Mouse (Mus musculus) left cerebral cortex, adult 8-10 months (tissue): ENCODE measurements around the gene Adamtsl3. TPM values are rescaled to one million over a fixed set of nuclear protein-coding genes. Genes with fewer than 3 reads are reported as not detected.

ENCODE experiments used
- DNase-seq, 2 experiments: peaks; one replicate each; pipeline ENCODE4 v3.0.0; 2022; ENCODE audit warnings: low spot score in 2 of 2
- total RNA-seq, 4 experiments: library from RNA; stranded (reverse); gene quantifications; 2 replicates each; pipeline ENCODE4 v1.2.4; 2022

Adamtsl3 gene
- 1 to 10 TPM; 1.7 to 3.5 (median 3.0) TPM for total RNA-seq

DNA sequence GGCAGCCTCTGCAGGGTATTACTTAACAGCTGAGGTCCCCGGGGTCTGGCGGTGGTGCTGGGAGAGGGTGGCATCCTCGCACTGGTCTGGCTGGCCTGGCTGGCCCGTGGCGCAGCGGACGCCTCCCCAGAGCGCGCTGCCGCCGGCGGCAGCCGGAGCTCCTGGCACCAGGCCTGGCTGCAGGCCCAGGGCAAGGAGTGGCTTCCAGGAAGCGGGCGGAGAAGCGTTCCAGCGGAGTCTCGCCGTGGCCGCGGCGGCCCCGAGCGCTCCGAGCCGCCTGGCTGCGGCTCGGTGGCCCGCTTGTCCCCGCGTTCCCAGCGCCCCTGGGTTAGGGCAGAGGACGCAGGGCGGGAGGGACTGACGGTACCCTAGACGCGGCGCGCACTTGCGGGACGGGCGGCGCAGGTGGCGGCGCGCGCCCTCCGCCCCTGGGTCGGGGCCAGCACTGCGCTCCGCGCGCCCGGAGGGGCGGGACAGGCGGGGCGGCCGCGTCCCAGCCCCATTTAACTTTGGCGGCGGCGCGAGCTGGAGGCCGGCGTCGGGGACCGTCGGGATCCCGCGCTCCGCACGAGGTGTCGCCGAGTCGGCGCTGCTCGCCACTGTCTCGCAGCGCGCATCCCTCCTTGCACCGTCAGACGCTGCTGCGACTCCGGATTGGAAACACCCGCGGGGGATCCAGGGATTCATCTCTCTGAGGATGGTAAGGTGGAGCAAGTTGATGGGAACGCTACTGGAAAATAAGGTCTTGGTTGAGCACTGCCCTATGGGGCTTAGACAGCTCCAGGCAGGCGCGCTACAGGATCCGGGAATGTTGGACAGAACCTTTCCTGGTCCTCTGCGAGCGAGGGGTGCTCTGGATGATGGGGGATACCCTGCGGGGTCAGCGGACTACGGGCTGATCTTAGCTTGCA lies at the start of gene Adamtsl3:
Gene Adamtsl3, plus strand, starts transcription at position 484 of the 911 bp plus-strand sequence.
- no peak for DNase-seq

DNA sequence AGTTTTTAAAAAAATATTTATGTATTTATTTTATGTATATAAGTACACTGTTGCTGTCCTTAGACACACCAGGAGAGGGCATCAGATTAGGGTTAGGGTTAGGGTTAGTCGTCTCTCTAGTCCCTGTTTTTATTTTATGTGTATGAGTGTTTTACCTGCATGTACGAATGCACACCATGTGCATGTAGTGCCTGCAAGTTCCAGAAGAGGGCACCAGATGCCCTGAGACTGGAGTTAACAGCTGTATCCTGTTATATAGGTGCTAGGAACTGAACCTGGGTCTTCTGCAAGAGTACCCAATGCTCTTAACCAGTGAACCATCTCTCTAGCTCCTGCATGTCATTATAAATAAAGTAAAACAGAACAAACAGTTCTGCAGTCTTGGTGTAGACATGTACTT lies 48.3 kb upstream of the Adamtsl3 start:
- no peak for DNase-seq

DNA sequence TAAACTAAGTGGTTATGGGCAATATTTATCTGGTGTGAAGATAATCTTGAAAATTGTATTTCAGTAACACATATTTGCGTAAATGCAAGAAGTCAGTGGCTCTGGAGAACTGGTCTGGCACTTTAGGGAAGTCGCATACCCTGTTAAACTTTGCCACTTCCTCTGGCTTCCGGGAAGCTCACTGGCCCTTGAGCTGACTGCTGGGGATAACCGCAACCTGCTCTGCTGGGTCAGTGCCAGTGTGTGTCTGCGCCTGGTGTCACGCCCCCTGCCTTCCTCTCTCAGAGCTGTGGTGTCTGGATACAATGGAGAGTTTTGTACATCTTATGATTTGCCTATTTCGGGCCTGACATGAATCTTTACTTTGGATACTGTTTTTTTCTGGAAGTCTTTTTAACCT lies 42.1 kb upstream of the Adamtsl3 start:
- no peak for DNase-seq

DNA sequence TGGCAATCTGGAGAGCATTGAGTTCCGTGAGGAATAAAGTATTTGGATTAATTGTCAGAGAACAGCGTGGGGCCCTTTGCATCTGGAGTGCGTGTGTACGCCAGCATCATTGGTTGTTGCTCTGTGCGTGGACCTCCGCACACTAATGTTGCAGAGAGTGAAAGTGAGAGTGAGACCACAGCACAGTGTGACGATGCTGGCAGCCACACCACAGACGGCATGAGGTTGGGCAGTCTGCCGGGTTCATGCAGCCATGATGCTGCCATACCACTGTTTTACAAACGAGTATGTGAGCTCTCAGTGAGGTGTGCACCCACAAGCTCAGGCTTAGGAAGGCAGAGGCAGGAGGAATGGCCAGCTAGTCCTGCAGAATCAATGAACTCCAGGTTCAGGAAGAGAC lies 41.4 kb upstream of the Adamtsl3 start:
- no peak for DNase-seq

DNA sequence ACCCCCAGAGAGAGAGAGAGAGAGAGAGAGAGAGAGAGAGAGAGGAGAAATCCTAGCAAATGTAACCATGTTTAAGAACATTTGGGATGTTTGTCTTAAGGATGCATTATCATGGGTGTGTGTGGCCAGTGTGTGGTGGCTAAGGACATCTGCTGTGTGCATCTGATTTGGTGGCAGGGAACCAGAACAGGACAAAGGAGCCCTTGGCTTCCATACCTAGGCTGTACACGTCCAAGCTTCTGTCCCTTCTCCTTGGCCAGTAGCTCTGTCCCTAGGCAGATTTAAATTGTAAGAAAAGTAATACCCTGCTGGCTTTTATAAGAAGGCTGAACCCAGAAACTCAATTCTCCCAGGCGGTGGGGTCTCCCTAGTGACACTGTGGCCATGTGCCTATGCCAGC lies 40.9 kb upstream of the Adamtsl3 start:
- DNase-seq = no peak

DNA sequence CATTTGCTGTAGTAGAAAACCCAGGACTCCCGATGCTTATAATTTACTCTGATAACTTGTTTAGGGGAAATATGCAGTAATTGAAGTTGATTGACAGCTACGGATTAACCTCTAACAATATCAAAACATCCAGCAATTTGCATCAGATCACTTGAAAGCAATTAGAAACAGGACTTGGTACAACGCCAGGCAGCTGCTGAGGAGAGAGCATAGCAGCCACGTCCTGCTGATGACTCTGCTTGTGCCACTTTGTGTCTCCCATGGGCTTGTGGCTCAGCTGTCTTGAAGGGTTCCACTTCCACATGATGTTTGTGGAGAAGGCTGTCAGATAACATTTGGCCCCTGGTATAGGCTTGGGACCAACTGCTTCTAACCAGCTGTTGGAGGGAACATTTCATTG lies 27.1 kb upstream of the Adamtsl3 start:
- no peak for DNase-seq

DNA sequence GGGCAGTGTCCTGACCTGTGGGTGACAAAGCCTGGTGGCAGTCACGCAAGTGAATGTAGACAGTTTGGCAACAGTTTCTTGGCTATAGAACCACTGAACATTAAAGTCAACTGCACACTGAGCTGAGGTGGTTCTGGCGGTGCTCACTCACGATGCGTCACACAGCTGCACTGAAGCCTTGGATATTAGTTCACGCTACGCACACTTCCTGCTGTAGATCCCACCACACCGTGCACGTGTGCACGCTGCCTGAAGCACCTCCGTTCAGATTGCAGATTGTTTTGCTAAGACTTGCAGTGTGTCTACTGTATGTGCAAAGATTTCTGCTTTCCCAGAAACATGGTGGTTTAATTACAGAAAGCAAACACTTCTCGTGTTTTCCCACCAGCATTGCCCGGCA lies 17.0 kb upstream of the Adamtsl3 start:
- no peak for DNase-seq

DNA sequence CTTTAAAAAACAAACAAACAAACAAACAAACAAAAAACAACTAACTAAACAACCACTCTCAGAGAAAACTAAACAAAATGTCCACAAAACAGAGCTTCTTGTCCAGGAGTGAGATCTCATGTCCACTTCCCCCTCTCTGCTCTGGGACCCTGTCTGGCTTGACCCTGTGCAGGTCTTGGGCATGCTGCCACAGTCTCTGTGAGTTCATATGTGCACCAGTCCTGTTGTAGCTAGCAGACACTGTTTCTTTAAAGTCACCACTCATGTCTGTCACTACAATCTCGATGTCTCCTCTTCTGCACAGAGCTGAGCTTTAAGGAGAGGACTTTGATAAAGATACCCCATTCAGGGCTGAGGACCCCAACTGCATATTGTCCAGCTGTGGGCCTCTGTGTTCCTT lies 8.9 kb upstream of the Adamtsl3 start:
- no peak for DNase-seq

DNA sequence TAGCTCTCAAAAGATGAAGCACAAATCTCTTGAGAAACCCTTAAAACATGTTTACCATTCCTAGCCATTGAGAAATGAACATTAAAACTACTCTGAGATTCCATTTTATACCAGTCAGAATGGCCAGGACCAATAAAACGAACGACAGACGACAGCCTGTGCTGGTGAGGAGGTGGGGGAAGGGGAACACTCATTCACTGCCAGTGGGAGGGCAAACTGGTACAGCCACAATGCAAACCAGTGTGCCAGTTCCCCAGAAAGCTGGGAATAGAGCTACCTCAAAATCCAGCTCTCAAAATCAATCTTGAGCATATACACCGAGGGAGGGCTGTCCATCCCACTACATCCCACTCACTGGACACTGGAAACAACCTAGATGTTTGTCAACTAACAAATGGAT lies 8.3 kb upstream of the Adamtsl3 start:
- DNase-seq = no peak

DNA sequence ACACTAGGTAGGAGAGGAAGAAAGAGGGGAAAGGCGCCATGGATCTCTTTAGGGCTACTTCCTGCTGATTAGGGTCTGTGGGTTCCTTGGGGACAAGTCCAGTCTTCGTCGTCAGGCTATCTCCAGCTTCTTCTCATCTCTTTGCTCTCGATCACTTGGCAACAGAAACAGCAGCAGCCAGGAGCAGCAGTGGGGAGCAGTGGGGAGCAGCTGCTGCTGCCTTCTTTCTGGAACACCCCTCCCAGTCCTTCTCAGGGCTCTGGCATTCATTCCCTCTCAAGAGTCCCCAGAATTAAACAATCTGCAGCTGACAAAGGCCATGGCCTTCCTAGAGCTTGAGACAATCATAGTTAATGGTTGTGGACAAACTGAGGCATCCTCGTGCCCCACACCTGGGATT lies 7.6 kb upstream of the Adamtsl3 start:
- DNase-seq = no peak

DNA sequence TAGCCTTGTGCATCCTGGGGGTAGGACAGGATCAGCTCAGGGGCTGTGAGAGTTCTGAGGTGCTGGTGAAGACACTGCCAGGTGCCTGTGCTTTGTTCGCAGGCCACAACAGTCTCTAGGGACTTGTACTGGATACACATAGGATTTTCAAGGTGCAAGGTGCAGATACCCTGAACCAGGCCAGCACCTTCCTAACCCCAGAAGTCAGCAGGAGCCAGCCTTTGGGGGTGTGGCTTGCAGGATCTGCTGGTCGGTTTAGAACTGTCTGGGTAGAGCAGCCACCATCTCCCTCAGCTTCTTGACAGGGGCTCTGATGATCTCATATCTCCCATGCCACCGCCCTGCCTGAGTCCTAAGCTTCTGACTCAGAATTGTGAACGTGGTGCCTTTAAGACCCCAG lies 5.7 kb upstream of the Adamtsl3 start:
- DNase-seq = no peak

DNA sequence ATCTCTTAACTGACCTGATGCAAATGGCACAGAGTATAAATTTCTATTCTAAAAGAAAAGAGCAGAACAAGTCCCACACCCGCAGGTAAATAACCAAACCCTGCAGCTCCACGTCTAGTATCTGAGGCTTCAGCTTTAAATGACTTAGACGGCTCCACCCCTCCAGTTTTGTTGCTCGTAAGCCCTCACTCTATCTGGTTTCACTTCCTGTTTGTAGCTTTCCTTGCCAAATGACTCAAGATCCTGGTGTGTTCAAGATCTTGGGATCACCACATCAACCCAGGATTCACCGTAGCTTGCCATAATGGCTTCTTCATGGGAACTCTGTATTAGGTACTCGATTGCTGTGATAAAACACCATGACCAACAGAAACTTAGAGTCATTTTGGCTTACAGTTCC lies 4.6 kb upstream of the Adamtsl3 start:
- no peak for DNase-seq

DNA sequence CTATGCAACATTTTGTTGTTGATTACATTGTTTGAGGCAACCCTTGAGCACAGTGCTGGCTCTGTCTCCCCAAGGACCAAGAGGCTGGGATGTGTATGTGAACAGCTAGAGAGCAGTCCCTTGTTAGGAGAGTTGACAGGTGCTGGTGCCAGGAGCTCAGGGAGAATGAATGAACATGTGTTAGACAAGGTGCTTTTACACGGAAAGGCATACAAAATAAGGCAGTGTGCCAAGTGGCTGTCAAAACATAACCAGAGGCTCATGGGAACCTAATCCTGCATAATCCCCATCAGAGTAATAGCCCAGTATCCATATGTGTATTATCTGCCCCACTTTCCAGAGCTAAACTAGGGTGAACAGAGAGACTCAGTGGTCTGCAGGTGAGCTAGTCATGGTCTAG lies 1.5 kb upstream of the Adamtsl3 start:
- DNase-seq = no peak

DNA sequence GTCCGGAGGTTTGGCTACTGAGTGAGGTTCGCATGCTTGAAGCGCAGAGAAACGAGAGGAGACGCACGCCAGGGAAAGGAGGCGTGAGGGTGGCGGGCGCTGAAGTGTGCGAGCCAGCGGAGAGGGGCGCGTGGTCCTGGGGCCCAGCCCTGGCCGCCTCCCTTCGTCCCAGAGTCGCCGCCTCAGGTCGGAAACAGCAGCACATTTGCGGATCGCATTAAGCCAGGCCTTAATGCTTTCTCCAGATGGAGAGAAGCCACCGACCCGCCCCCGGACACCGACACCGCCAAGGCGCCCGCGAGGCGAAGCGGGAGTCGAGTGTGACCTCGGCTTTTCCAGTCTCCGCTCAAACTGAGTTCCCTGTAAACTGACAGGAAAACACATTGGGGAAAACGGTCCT lies 638 bp downstream of the Adamtsl3 start:
- DNase-seq = no peak

DNA sequence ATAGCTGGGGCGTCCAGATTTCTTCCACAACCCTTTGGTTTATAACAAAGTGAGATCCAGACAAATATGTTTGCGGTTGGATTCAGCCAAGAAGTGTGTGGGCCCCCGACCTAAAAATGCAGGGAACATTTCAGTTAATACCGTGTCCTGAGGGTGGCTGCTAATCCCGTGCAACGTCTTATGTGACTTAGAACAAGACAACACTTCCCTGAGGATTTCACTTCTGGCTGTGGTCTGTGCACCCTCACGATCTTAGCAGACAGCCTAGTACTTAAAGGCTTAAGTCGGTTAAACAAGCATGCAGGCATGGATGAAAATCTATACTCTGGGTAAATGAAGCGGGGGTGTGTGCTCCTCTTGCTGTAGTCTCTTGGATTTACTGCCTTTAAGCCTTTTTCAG lies 2.6 kb downstream of the Adamtsl3 start:
- DNase-seq = no peak

DNA sequence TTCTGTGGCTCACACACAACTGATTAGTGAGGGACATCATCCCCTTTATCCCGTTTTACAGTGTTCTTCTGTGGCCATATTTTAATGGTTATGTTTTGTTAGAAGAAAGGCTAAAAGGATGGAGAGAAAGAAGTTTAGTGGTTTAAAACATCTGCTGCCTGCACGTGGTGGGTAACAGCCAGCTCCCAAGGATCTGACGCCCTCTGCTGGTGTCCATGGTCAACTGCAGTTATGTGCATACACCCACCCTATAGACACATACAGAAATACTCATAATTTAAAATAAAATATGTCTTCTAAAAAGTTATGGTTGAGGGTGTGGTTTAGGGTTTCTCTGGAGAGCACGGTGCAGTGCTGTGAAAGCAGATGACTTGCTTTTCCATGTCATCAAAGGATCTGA lies 3.0 kb downstream of the Adamtsl3 start:
- DNase-seq = no peak

DNA sequence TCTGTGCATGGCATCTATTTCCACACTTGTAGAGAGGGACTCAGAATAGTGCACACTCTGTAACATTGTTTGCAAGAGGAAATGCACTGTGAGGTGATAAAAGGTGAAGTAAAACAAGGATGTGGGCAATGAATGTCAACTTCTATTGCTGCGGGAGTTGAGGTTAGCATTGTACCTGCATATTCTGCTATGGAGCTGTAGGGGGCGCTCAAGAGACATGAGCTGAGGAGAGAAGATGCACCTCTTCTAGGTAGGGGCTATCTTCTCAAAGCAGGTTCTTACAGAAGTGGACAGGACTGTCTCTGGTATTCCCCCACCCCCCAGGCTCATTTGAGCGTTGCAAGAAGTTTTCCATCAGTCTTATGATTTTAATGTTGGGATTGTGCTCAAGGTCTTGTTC lies 3.7 kb downstream of the Adamtsl3 start:
- DNase-seq = no peak

DNA sequence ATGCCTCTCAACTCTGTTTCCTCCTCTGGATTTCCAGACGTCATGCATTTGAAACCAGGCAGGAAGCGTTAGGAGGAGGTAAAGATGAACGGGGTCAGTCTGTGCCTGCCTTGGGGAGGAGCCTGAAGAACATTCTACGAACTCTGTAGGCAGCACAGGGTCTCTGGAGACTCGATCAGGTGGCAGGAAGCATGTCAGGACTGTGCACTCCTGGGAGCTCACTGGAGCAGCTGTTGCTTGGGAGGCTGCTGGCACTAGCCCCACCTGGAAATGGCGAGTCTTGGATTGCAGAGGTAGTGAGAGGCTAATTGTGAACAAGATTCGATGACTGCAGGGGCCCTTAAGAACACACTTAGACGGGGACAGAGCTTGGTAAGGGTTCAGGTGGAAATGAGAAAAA lies 6.0 kb downstream of the Adamtsl3 start:
- no peak for DNase-seq

DNA sequence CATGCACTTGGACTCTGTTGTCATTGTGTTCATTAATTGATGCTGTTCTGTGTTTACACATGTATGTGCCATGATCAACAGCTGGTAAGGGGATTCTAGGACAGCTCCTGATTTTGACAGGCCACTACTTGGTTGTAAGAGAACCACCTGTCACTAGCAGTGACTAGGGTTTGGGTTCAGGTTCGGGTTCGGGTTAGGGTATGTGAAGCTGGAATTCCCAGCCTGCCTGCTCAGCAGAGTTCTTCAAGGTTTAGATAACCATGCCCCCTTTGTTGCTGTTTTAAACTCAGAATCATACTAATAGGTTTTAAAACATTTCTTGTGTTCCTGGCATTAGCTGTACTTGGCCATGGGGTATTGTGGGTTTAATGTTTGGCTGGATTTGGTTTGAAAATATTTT lies 11.2 kb downstream of the Adamtsl3 start:
- DNase-seq = no peak

DNA sequence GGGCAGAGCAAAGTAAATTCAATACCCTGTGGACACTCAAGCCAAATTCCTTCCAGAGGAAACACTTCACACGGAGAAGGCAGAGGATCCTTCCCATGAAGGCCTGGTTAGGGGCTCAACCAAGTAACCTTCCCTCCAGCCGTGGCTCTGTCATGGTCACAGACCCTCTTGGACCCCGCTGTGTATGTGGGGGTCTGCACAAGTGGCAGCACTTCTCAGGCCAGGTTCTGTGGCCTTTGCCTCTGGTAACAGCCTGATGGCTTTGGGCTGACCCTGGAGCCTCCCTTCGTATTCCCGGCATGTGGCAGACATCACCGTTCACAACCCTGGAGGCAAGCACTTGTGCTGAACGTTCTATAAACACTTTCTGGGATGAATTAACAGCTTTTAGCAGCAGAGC lies 14.3 kb downstream of the Adamtsl3 start:
- DNase-seq = no peak

DNA sequence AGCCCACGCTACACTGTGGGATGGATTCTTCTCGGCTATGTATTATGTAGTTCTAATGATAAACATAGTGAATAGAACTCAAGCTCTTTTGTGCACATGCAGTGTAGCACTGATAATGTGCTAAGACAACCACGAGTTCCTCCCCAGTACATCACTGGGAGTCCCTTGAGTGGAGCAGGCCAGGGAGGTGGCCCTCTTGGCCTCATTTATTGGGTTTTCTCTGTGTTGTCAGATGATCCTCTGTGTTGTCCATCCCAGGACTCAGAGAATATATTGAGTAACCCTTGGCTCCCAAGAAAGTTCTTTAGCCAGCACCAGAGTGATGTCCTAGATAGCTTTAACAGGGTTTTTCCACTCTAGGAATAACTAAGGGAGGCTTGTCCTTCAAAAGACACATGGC lies 14.9 kb downstream of the Adamtsl3 start:
- DNase-seq = no peak

DNA sequence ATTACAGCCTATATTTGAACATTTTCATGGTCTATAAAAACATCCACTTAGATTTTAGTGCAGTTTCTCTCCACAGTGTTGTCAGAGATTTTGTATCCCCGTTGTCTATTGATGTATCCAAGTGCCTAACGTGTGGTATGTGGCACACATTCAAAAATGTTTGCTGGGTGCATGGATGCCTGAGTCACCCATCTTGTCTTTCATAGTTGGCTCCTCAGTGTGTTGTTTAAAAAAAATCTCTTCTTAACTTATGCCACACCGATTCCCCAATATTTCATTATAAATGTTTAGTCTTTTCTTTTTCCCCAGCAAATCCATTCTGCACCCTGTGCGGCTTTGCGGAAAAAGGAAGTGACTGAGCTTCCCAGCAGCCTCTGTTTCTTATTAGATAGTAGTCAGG lies 23.7 kb downstream of the Adamtsl3 start:
- no peak for DNase-seq

DNA sequence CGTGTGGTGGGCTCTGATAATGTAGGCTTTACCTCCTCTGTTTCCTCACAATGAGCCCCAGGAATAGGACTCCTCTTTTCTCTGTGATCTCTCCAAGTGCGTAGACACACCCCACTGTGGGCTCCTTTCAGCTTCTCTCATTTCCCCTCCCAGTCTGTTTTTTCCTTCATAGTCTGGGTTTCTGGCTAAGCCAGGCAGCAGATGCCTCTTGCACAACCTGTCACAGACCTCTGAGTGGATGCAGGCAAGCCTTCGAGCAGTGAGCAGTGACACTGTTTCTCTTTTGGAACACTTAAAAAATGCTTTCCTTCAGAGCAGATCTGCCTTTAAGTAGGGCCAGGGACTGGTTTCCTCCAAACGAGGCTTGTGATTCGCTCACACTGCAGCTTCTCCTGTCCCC lies 24.2 kb downstream of the Adamtsl3 start:
- no peak for DNase-seq

DNA sequence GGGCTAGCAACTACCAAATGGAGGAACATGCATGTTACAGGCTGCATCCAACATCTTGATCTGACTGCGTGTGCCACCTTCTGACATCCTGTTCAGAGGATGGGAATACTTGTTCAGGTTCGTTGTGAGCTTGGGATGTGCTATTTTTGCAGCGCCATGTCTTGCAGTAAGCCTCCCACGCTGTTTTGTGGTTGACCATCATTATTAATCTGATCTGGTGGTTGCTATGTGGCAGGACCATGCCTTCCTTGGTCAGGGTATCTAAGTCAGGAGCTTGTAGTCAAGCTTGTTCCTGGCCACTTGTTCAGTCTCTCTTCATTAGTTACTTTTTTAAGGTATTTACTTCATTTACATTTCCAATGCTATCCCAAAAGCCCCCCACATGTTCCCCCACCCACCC lies 24.7 kb downstream of the Adamtsl3 start:
- DNase-seq = no peak
